Mouse (Mus musculus) B cell, adult 67 days (primary cell): Measurements from ENCODE around the gene Onecut1. TPM values are rescaled to one million over a fixed set of nuclear protein-coding genes. Genes with fewer than 3 reads are reported as not detected.

Source experiments
- total RNA-seq, 2 experiments: library from RNA; stranded (reverse); gene quantifications; 4 replicates each; pipeline ENCODE4 v1.2.4; 2023

The Onecut1 gene
- total RNA-seq: not detected

GRCm38 (mm10) chr9:74861561-74861980, at the start of gene Onecut1:
Onecut1 (plus strand) TSS chr9:74861921.

Other genes with a start within 250 kb of the Onecut1 start
- 10 to 100 TPM; 83.5 to 92.9 TPM for gene Fam214a, start 91.0 kb downstream of the Onecut1 start, total RNA-seq
- gene Arpp19, start 175.7 kb downstream of the Onecut1 start, total RNA-seq: 100 to 1,000 TPM; 146 to 172 TPM
- 100 to 1,000 TPM; 144 to 163 TPM for gene Myo5a, start 209.1 kb downstream of the Onecut1 start, total RNA-seq